Mouse (Mus musculus) liver, postnatal 0 days (tissue): Measurements from ENCODE around the gene Defb28. TPM values are rescaled to one million over a fixed set of nuclear protein-coding genes. Genes with fewer than 3 reads are reported as not detected.

Experiments used
- ATAC-seq: fragments of 200-750 bp; cut with Nextera tagmentation; 2 replicates; pipeline ENCODE4 v1.8.0; 2017; ENCODE audit warnings: mild to moderate bottlenecking, moderate library complexity
- DNase-seq: peaks from one replicate; pipeline ENCODE4 v3.0.0-alpha.2; 2016
- H3K27ac ChIP-seq: fragments of 300-500 bp; sonication (generic); 2 replicates; pipeline ENCODE4 v1.5.1; 2014; ENCODE audit warnings: antibody characterized with exemption, moderate library complexity, mild to moderate bottlenecking, low read depth
- H3K27me3 ChIP-seq: fragments of 300-500 bp; sonication (generic); 2 replicates; pipeline ENCODE4 v1.6.1; 2014; ENCODE audit warnings: low read length, control low read depth, mixed read lengths; ENCODE audit not compliant: insufficient read depth
- H3K36me3 ChIP-seq: fragments of 300-500 bp; sonication (generic); replicated peaks from 2 replicates; pipeline ENCODE4 v1.6.1; 2014; ENCODE audit warnings: mild to moderate bottlenecking, control low read depth, low read length, moderate library complexity, mixed read lengths; ENCODE audit not compliant: insufficient read depth
- H3K4me1 ChIP-seq: fragments of 300-500 bp; sonication (generic); 2 replicates; pipeline ENCODE4 v1.6.1; 2014; ENCODE audit warnings: antibody characterized with exemption, mild to moderate bottlenecking, control low read depth; ENCODE audit not compliant: insufficient read depth
- H3K4me2 ChIP-seq: fragments of 300-500 bp; sonication (generic); 2 replicates; pipeline ENCODE4 v1.6.1; 2014; ENCODE audit warnings: low read depth, mild to moderate bottlenecking, low read length, moderate library complexity, mixed read lengths
- H3K4me3 ChIP-seq: fragments of 300-500 bp; sonication (generic); 2 replicates; pipeline ENCODE4 v1.5.1; 2014; ENCODE audit warnings: low read depth, low read length
- H3K9ac ChIP-seq: fragments of 300-500 bp; sonication (generic); replicated peaks from 2 replicates; pipeline ENCODE4 v1.6.1; 2014; ENCODE audit warnings: mild to moderate bottlenecking, moderate library complexity
- H3K9me3 ChIP-seq: fragments of 300-500 bp; sonication (generic); 2 replicates; pipeline ENCODE4 v1.6.1; 2016; ENCODE audit warnings: mild to moderate bottlenecking, control low read depth, low read length, mixed read lengths
- CTCF ChIP-seq: sonication (generic); IDR thresholded peaks from 2 replicates; pipeline ENCODE4 v1.5.1; 2016; ENCODE audit warnings: antibody characterized with exemption, low read depth
- EP300 ChIP-seq: IDR thresholded peaks from 2 replicates; pipeline ENCODE4 v1.6.1; 2016; ENCODE audit warnings: antibody characterized with exemption, low read depth, mild to moderate bottlenecking
- WGBS: fragments of 180-500 bp; shearing (Covaris S2); extraction: QIAGEN DNeasy Blood & Tissue Kit; methylation state at CpG from one replicate; pipeline ENCODE4 v1.1.7; 2014; ENCODE audit not compliant: insufficient replicate concordance; 5-methylcytosine and 5-hydroxymethylcytosine counted together
- polyA plus RNA-seq: library from polyadenylated mRNA; unstranded; fragments of >200 nt; fragmentation: Nextera tagmentation; extraction: Ambion mirVana; gene quantifications from 2 replicates; pipeline ENCODE4 v1.2.1, GENCODE M21; 2015

Defb28 gene
- polyA plus RNA-seq, 1 experiment from 2014 or later = not detected

GRCm38 (mm10) chr2:152490038-152490437 lies 28.0 kb upstream of the Defb28 start, which contains the start of gene Defb22:
Gene Defb22, minus strand, starts transcription at chr2:152490138.
- TF ChIP-seq CTCF (no peak), EP300 (no peak)
- Histone ChIP-seq H3K4me3 (no peak within 1 kb of the TSS), H3K9me3 (no peaks in the 10 kb centered on the region), H3K27me3 (no peaks in the 10 kb centered on the region), H3K27ac (no peak within 1 kb of the TSS), H3K9ac (no peak within 1 kb of the TSS), H3K4me1 (no peaks in the 10 kb centered on the region), H3K36me3 (no peaks in the 10 kb centered on the region), H3K4me2 (no peak within 1 kb of the TSS)
- no peak for DNase-seq
- no peak for ATAC-seq

- no peak overlapping the region for H3K4me3 ChIP-seq
- no peak for TF ChIP-seq CTCF
- no peak for TF ChIP-seq EP300
- DNase-seq (no peak), ATAC-seq (no peak)
- H3K9ac ChIP-seq = no peak overlapping the region
- H3K27ac ChIP-seq = no peak overlapping the region
- H3K4me1 ChIP-seq = no peaks in the 10 kb centered on the region
- H3K9me3 ChIP-seq = no peaks in the 10 kb centered on the region
- 69% methylated on average over 6 of the region's 6 CpGs for WGBS
- H3K36me3 ChIP-seq = no peaks in the 10 kb centered on the region
- no peaks in the 10 kb centered on the region for H3K27me3 ChIP-seq
- no peak overlapping the region for H3K4me2 ChIP-seq
Observed at GRCm38 (mm10) chr2:152493151-152493550, 24.9 kb upstream of the Defb28 start.

- Histone ChIP-seq H3K36me3 (no peaks in the 10 kb centered on the region), H3K9ac (no peak overlapping the region), H3K4me1 (no peaks in the 10 kb centered on the region), H3K9me3 (no peaks in the 10 kb centered on the region), H3K4me3 (no peak overlapping the region), H3K4me2 (no peak overlapping the region), H3K27ac (no peak overlapping the region), H3K27me3 (no peaks in the 10 kb centered on the region)
- WGBS = 71% methylated on average over 6 of the region's 6 CpGs
- DNase-seq (no peak), ATAC-seq (no peak)
- no peak for TF ChIP-seq EP300
- no peak for TF ChIP-seq CTCF
Observed at GRCm38 (mm10) chr2:152498020-152498419, 20.0 kb upstream of the Defb28 start.

- DNase-seq (no peak), ATAC-seq (no peak)
- H3K36me3 ChIP-seq = no peaks in the 10 kb centered on the region
- H3K4me3 ChIP-seq = no peak overlapping the region
- H3K4me1 ChIP-seq = no peaks in the 10 kb centered on the region
- H3K27me3 ChIP-seq = no peaks in the 10 kb centered on the region
- no peaks in the 10 kb centered on the region for H3K9me3 ChIP-seq
- H3K9ac ChIP-seq = no peak overlapping the region
- WGBS = 63% methylated on average over 7 of the region's 7 CpGs
- H3K27ac ChIP-seq = no peak overlapping the region
- TF ChIP-seq CTCF (no peak), EP300 (no peak)
- no peak overlapping the region for H3K4me2 ChIP-seq
Observed at GRCm38 (mm10) chr2:152500204-152500862, 17.7 kb upstream of the Defb28 start.

GRCm38 (mm10) chr2:152500863-152501229 lies 17.2 kb upstream of the Defb28 start:
- no peak overlapping the region for H3K4me3 ChIP-seq
- no peak for DNase-seq

GRCm38 (mm10) chr2:152503950-152504349 lies 14.1 kb upstream of the Defb28 start:
- ATAC-seq = no peak

More at GRCm38 (mm10) chr2:152500863-152501229, 17.2 kb upstream of the Defb28 start:
- Histone ChIP-seq H3K36me3 (no peaks in the 10 kb centered on the region), H3K4me2 (no peak overlapping the region), H3K27me3 (no peaks in the 10 kb centered on the region), H3K4me1 (no peaks in the 10 kb centered on the region), H3K9me3 (no peaks in the 10 kb centered on the region), H3K9ac (no peak overlapping the region), H3K27ac (no peak overlapping the region)
- 70% methylated on average over 6 of the region's 6 CpGs for WGBS
- TF ChIP-seq EP300 = no peak
- peak; percentile 35 for TF ChIP-seq CTCF
- ATAC-seq = no peak

More at GRCm38 (mm10) chr2:152503950-152504349, 14.1 kb upstream of the Defb28 start:
- 49% methylated on average over 2 of the region's 2 CpGs for WGBS
- no peak overlapping the region for H3K9ac ChIP-seq
- H3K27me3 ChIP-seq = no peaks in the 10 kb centered on the region
- H3K4me3 ChIP-seq = no peak overlapping the region
- no peaks in the 10 kb centered on the region for H3K9me3 ChIP-seq
- no peak overlapping the region for H3K4me2 ChIP-seq
- TF ChIP-seq CTCF (no peak), EP300 (no peak)
- H3K4me1 ChIP-seq = no peaks in the 10 kb centered on the region
- H3K36me3 ChIP-seq = no peaks in the 10 kb centered on the region
- DNase-seq = no peak
- no peak overlapping the region for H3K27ac ChIP-seq
